Mouse (Mus musculus): ENCODE results near the gene Ptprd. TPM values are rescaled to one million over a fixed set of nuclear protein-coding genes. Genes with fewer than 3 reads are reported as not detected.

Gene Ptprd
- polyA plus RNA-seq, 1 experiment from 2014 or later: 5.6 TPM

GRCm38 (mm10) chr4:77107291-77107690 is 1104.5 kb downstream of the Ptprd start:
- Histone ChIP-seq H3K4me3 (ENCODE audit: low read depth, low read length) (no peak overlapping the region), H3K4me2 (replicated peaks; ENCODE audit: low read depth) (no peak overlapping the region), H3K27ac (replicated peaks) (no peak overlapping the region), H3K9me3 (ENCODE audit: control insufficient read depth, low read length) (no peaks in the 10 kb centered on the region), H3K27me3 (ENCODE audit: control insufficient read depth, insufficient read depth, low read length) (no peaks in the 10 kb centered on the region), H3K4me1 (replicated peaks; ENCODE audit: control insufficient read depth, insufficient read depth) (no peaks in the 10 kb centered on the region), H3K36me3 (ENCODE audit: control insufficient read depth, insufficient read depth, low read length) (no peaks in the 10 kb centered on the region), H3K9ac (ENCODE audit: low read length) (no peak overlapping the region)
- 74% methylated on average over 2 of the region's 2 CpGs for WGBS
- DNase-seq (ENCODE audit: low spot score) (no peak), ATAC-seq (ENCODE audit: low FRiP score, low TSS enrichment) (no peak)
- TF ChIP-seq EP300 (optimal IDR thresholded peaks at IDR 0.05) (no peak), CTCF (IDR thresholded peaks at IDR 0.05; ENCODE audit: low read depth) (no peak)

DNA sequence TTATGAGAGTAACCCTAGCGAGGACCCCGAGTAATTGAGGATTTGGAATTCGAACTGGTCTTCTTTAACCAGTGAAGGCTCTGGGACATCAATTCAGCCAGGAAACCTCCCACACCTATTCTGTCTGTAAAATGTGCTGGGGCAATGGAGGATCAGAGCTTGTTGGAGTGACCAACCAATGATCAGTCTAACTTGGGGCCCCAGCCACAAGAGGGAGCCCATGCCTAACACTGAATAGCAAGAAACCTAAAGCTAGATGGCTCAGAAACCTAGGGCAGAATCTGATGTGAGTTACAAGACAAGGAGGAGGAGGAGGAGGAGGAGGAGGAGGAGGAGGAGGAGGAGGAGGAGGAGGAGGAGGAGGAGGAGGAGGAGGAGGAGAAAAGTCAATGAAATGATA is 1128.6 kb downstream of the Ptprd start:
- no peaks in the 10 kb centered on the region for H3K9me3 ChIP-seq (ENCODE audit: control insufficient read depth, low read length)
- H3K4me3 ChIP-seq (ENCODE audit: low read depth, low read length): no peak overlapping the region
- H3K27ac ChIP-seq (replicated peaks): no peak overlapping the region
- DNase-seq (ENCODE audit: low spot score): peak; percentile 57
- no peak overlapping the region for H3K9ac ChIP-seq (ENCODE audit: low read length)
- no peaks in the 10 kb centered on the region for H3K36me3 ChIP-seq (ENCODE audit: control insufficient read depth, insufficient read depth, low read length)
- TF ChIP-seq CTCF (IDR thresholded peaks at IDR 0.05; ENCODE audit: low read depth): peak; percentile 72
- no peak for TF ChIP-seq EP300 (optimal IDR thresholded peaks at IDR 0.05)
- H3K4me2 ChIP-seq (replicated peaks; ENCODE audit: low read depth): no peak overlapping the region
- 55% methylated on average over 3 of the region's 3 CpGs for WGBS
- ATAC-seq (ENCODE audit: low FRiP score, low TSS enrichment): no peak
- no peaks in the 10 kb centered on the region for H3K27me3 ChIP-seq (ENCODE audit: control insufficient read depth, insufficient read depth, low read length)
- no peaks in the 10 kb centered on the region for H3K4me1 ChIP-seq (replicated peaks; ENCODE audit: control insufficient read depth, insufficient read depth)

DNA sequence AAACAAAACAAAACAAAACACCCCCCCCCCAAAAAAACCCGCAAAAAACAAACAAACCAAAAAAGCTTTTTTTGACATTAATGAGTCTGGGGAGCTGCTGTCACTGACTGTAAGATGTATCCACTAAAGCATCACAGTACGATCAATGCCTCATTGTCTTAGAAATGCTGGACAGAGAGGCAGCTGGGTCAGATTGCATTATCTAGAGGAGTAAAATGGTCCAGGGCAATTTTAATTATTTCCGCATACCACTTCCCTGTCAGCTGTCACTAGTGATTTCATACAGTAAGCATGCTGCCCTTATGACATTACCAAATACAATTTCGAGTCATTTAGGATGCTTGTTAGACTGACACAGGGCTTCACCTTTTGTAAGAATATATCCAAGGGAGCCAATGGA is 1134.2 kb downstream of the Ptprd start:
- ATAC-seq (ENCODE audit: low FRiP score, low TSS enrichment): no peak
- 79% methylated on average over 4 of the region's 4 CpGs for WGBS
- DNase-seq (ENCODE audit: low spot score): no peak

DNA sequence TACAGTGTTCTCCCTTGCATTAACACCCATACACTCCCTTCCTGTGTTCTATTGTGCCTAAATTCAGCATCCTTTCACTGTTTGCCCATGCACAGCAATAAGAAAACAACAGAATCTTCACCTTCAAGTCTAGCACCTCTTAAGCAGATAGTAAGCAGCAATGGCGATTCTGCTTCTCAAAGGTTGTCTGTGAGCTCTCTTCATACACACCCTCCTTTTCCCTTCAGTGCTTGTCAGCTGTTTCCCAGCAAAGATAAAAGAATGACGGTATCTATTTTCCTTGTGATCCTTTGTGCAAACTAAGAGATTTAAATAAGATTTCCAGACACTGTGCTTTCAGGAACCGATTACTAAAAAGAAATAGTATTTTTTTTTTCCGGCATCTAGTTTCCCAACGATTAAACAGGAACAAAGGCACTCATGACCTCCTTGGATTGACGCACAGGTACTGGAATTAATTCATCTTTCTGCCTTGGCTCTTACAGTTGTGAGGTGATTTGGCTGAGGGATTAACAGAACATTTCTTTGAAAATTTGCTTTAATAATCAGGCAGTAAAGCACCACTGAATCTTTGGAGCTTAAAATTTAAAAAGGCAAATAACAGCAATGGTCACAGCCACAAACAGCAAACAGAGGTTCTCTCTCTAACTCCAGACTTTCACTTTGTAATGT is 1161.1 kb downstream of the Ptprd start:
- Histone ChIP-seq H3K4me1 (replicated peaks; ENCODE audit: control insufficient read depth, insufficient read depth) (no peaks in the 10 kb centered on the region), H3K36me3 (ENCODE audit: control insufficient read depth, insufficient read depth, low read length) (no peaks in the 10 kb centered on the region), H3K9me3 (ENCODE audit: control insufficient read depth, low read length) (no peaks in the 10 kb centered on the region), H3K9ac (ENCODE audit: low read length) (no peak overlapping the region), H3K4me2 (replicated peaks; ENCODE audit: low read depth) (no peak overlapping the region), H3K27me3 (ENCODE audit: control insufficient read depth, insufficient read depth, low read length) (no peaks in the 10 kb centered on the region), H3K4me3 (ENCODE audit: low read depth, low read length) (no peak overlapping the region), H3K27ac (replicated peaks) (no peak overlapping the region)
- TF ChIP-seq EP300 (optimal IDR thresholded peaks at IDR 0.05): no peak
- no peak for TF ChIP-seq CTCF (IDR thresholded peaks at IDR 0.05; ENCODE audit: low read depth)
- no peak for DNase-seq (ENCODE audit: low spot score)
- ATAC-seq (ENCODE audit: low FRiP score, low TSS enrichment): no peak
- 44% methylated on average over 6 of the region's 6 CpGs for WGBS

More for the DNA sequence above, 1134.2 kb downstream of the Ptprd start:
- Histone ChIP-seq H3K4me2 (replicated peaks; ENCODE audit: low read depth) (no peak overlapping the region), H3K9ac (ENCODE audit: low read length) (no peak overlapping the region), H3K9me3 (ENCODE audit: control insufficient read depth, low read length) (no peaks in the 10 kb centered on the region), H3K27ac (replicated peaks) (no peak overlapping the region), H3K4me3 (ENCODE audit: low read depth, low read length) (no peak overlapping the region), H3K4me1 (replicated peaks; ENCODE audit: control insufficient read depth, insufficient read depth) (no peaks in the 10 kb centered on the region), H3K36me3 (ENCODE audit: control insufficient read depth, insufficient read depth, low read length) (no peaks in the 10 kb centered on the region), H3K27me3 (ENCODE audit: control insufficient read depth, insufficient read depth, low read length) (no peaks in the 10 kb centered on the region)
- TF ChIP-seq CTCF (IDR thresholded peaks at IDR 0.05; ENCODE audit: low read depth): no peak

- Histone ChIP-seq H3K4me2 (replicated peaks; ENCODE audit: low read depth) (no peak overlapping the region), H3K27ac (replicated peaks) (no peak overlapping the region), H3K9me3 (ENCODE audit: control insufficient read depth, low read length) (no peaks in the 10 kb centered on the region), H3K36me3 (ENCODE audit: control insufficient read depth, insufficient read depth, low read length) (no peaks in the 10 kb centered on the region), H3K27me3 (ENCODE audit: control insufficient read depth, insufficient read depth, low read length) (no peaks in the 10 kb centered on the region), H3K4me1 (replicated peaks; ENCODE audit: control insufficient read depth, insufficient read depth) (no peaks in the 10 kb centered on the region), H3K4me3 (ENCODE audit: low read depth, low read length) (no peak overlapping the region), H3K9ac (ENCODE audit: low read length) (no peak overlapping the region)
- ATAC-seq (ENCODE audit: low FRiP score, low TSS enrichment) (no peak), DNase-seq (ENCODE audit: low spot score) (no peak)
- 77% methylated on average over 1 of the region's 1 CpGs for WGBS
- no peak for TF ChIP-seq CTCF (IDR thresholded peaks at IDR 0.05; ENCODE audit: low read depth)
- TF ChIP-seq EP300 (optimal IDR thresholded peaks at IDR 0.05): no peak
Measured at GRCm38 (mm10) chr4:77004483-77004882, 1207.3 kb downstream of the Ptprd start.

DNA sequence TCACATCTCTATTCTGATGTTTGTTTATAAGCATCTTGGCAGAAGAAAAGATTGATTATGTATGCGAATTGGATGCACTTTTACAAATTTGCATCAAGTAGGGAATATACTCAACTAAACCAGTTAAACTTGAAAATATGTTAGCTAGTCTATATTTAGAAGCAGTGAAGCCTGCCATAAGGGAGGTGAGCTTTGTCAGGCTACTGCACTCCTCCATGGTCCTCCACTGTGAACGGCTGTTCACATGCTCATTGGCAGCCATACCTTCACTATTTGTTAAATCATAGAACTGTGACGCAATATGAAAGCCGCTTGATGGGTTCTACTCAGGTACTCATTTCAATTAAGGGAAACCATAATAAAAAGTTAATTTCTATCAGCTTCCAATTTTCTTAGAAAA is 1215.6 kb downstream of the Ptprd start:
- DNase-seq (ENCODE audit: low spot score) (no peak), ATAC-seq (ENCODE audit: low FRiP score, low TSS enrichment) (no peak)
- Histone ChIP-seq H3K27ac (replicated peaks) (no peak overlapping the region), H3K36me3 (ENCODE audit: control insufficient read depth, insufficient read depth, low read length) (no peaks in the 10 kb centered on the region), H3K9ac (ENCODE audit: low read length) (no peak overlapping the region), H3K4me1 (replicated peaks; ENCODE audit: control insufficient read depth, insufficient read depth) (no peaks in the 10 kb centered on the region), H3K9me3 (ENCODE audit: control insufficient read depth, low read length) (no peaks in the 10 kb centered on the region), H3K4me3 (ENCODE audit: low read depth, low read length) (no peak overlapping the region), H3K27me3 (ENCODE audit: control insufficient read depth, insufficient read depth, low read length) (no peaks in the 10 kb centered on the region), H3K4me2 (replicated peaks; ENCODE audit: low read depth) (no peak overlapping the region)
- no peak for TF ChIP-seq CTCF (IDR thresholded peaks at IDR 0.05; ENCODE audit: low read depth)
- TF ChIP-seq EP300 (optimal IDR thresholded peaks at IDR 0.05): no peak
- WGBS: 90% methylated on average over 4 of the region's 4 CpGs

Data from stomach, postnatal 0 days (tissue).